Mouse (Mus musculus): ENCODE data around the gene 6030445D17Rik. TPM values are rescaled to one million over a fixed set of nuclear protein-coding genes. Genes with fewer than 3 reads are reported as not detected.

The 6030445D17Rik gene
- polyA plus RNA-seq, 1 experiment from 2014 or later: 0.16 TPM

GRCm38 (mm10) chr4:136466226-136466625 lies 4.2 kb downstream of the 6030445D17Rik start:
- ATAC-seq (ENCODE audit: low FRiP score, low TSS enrichment): no peak
- Histone ChIP-seq H3K4me2 (replicated peaks; ENCODE audit: low read depth, low read length) (no peak overlapping the region), H3K36me3 (ENCODE audit: control insufficient read depth, insufficient read depth, low read length) (no peaks in the 10 kb centered on the region), H3K4me1 (ENCODE audit: control insufficient read depth, insufficient read depth, low read length) (peaks cover 13% of the 10 kb centered on the region), H3K27me3 (ENCODE audit: control insufficient read depth, insufficient read depth, low read length) (peaks cover 5% of the 10 kb centered on the region; the same call in 1 of the 2 replicates), H3K9me3 (ENCODE audit: control insufficient read depth, low read length) (no peaks in the 10 kb centered on the region), H3K27ac (ENCODE audit: low read depth, low read length) (peak overlapping the region; percentile 71; the same call in 1 of the 2 replicates), H3K4me3 (ENCODE audit: low read length) (no peak overlapping the region), H3K9ac (ENCODE audit: low read depth, low read length) (no peak overlapping the region)
- WGBS: 38% methylated on average over 4 of the region's 4 CpGs

GRCm38 (mm10) chr4:136468553-136469327 lies 6.7 kb downstream of the 6030445D17Rik start:
- Histone ChIP-seq H3K9ac (ENCODE audit: low read depth, low read length) (no peak overlapping the region), H3K4me3 (ENCODE audit: low read length) (no peak overlapping the region), H3K9me3 (ENCODE audit: control insufficient read depth, low read length) (no peaks in the 10 kb centered on the region), H3K36me3 (ENCODE audit: control insufficient read depth, insufficient read depth, low read length) (no peaks in the 10 kb centered on the region), H3K27ac (ENCODE audit: low read depth, low read length) (no peak overlapping the region), H3K4me2 (replicated peaks; ENCODE audit: low read depth, low read length) (no peak overlapping the region), H3K4me1 (ENCODE audit: control insufficient read depth, insufficient read depth, low read length) (peaks cover 20% of the 10 kb centered on the region), H3K27me3 (ENCODE audit: control insufficient read depth, insufficient read depth, low read length) (no peaks in the 10 kb centered on the region)
- WGBS: 68% methylated on average over 14 of the region's 14 CpGs
- ATAC-seq (ENCODE audit: low FRiP score, low TSS enrichment): no peak

- no peaks in the 10 kb centered on the region for H3K9me3 ChIP-seq (ENCODE audit: control insufficient read depth, low read length)
- no peaks in the 10 kb centered on the region for H3K36me3 ChIP-seq (ENCODE audit: control insufficient read depth, insufficient read depth, low read length)
- H3K4me2 ChIP-seq (replicated peaks; ENCODE audit: low read depth, low read length): peak within 1 kb of the TSS; percentile 47
- no peaks in the 10 kb centered on the region for H3K27me3 ChIP-seq (ENCODE audit: control insufficient read depth, insufficient read depth, low read length)
- peak; percentile 94 for ATAC-seq (ENCODE audit: low FRiP score, low TSS enrichment)
- H3K9ac ChIP-seq (ENCODE audit: low read depth, low read length): peak within 1 kb of the TSS; percentile 86
- 1% methylated on average over 32 of the region's 36 CpGs for WGBS
- peak within 1 kb of the TSS; percentile 96 for H3K4me3 ChIP-seq (ENCODE audit: low read length)
- H3K27ac ChIP-seq (ENCODE audit: low read depth, low read length): peak within 1 kb of the TSS; percentile 94
- peaks cover 20% of the 10 kb centered on the region for H3K4me1 ChIP-seq (ENCODE audit: control insufficient read depth, insufficient read depth, low read length)
Measured at GRCm38 (mm10) chr4:136469371-136469903, 7.4 kb downstream of the 6030445D17Rik start, which contains the start of gene Luzp1. Gene Luzp1, plus strand, starts transcription at chr4:136469761.

GRCm38 (mm10) chr4:136469941-136470346 lies 7.9 kb downstream of the 6030445D17Rik start:
- Histone ChIP-seq H3K4me1 (ENCODE audit: control insufficient read depth, insufficient read depth, low read length) (peaks cover 20% of the 10 kb centered on the region), H3K27me3 (ENCODE audit: control insufficient read depth, insufficient read depth, low read length) (no peaks in the 10 kb centered on the region), H3K4me2 (replicated peaks; ENCODE audit: low read depth, low read length) (peak overlapping the region; percentile 47), H3K27ac (ENCODE audit: low read depth, low read length) (peak overlapping the region; percentile 94), H3K9me3 (ENCODE audit: control insufficient read depth, low read length) (no peaks in the 10 kb centered on the region), H3K36me3 (ENCODE audit: control insufficient read depth, insufficient read depth, low read length) (no peaks in the 10 kb centered on the region), H3K9ac (ENCODE audit: low read depth, low read length) (peak overlapping the region; percentile 86), H3K4me3 (ENCODE audit: low read length) (peak overlapping the region; percentile 96)
- peak; percentile 87 for ATAC-seq (ENCODE audit: low FRiP score, low TSS enrichment)
- under 1% methylated on average over 36 of the region's 55 CpGs for WGBS

- no peaks in the 10 kb centered on the region for H3K27me3 ChIP-seq (ENCODE audit: control insufficient read depth, insufficient read depth, low read length)
- H3K36me3 ChIP-seq (ENCODE audit: control insufficient read depth, insufficient read depth, low read length): no peaks in the 10 kb centered on the region
- H3K9ac ChIP-seq (ENCODE audit: low read depth, low read length): peak overlapping the region; percentile 86
- peak overlapping the region; percentile 47 for H3K4me2 ChIP-seq (replicated peaks; ENCODE audit: low read depth, low read length)
- H3K27ac ChIP-seq (ENCODE audit: low read depth, low read length): peak overlapping the region; percentile 94
- no peaks in the 10 kb centered on the region for H3K9me3 ChIP-seq (ENCODE audit: control insufficient read depth, low read length)
- WGBS: under 1% methylated on average over 45 of the region's 58 CpGs
- H3K4me3 ChIP-seq (ENCODE audit: low read length): peak overlapping the region; percentile 96
- peaks cover 20% of the 10 kb centered on the region for H3K4me1 ChIP-seq (ENCODE audit: control insufficient read depth, insufficient read depth, low read length)
- peak; percentile 13 for ATAC-seq (ENCODE audit: low FRiP score, low TSS enrichment)
Measured at GRCm38 (mm10) chr4:136470347-136471071, 8.5 kb downstream of the 6030445D17Rik start.

- Histone ChIP-seq H3K9ac (ENCODE audit: low read depth, low read length) (no peak overlapping the region), H3K4me2 (replicated peaks; ENCODE audit: low read depth, low read length) (no peak overlapping the region), H3K4me1 (ENCODE audit: control insufficient read depth, insufficient read depth, low read length) (peaks cover 7% of the 10 kb centered on the region; the same call in 1 of the 2 replicates), H3K27me3 (ENCODE audit: control insufficient read depth, insufficient read depth, low read length) (no peaks in the 10 kb centered on the region), H3K36me3 (ENCODE audit: control insufficient read depth, insufficient read depth, low read length) (no peaks in the 10 kb centered on the region), H3K9me3 (ENCODE audit: control insufficient read depth, low read length) (no peaks in the 10 kb centered on the region), H3K27ac (ENCODE audit: low read depth, low read length) (no peak overlapping the region), H3K4me3 (ENCODE audit: low read length) (no peak overlapping the region)
- WGBS: 94% methylated on average over 1 of the region's 1 CpGs
- ATAC-seq (ENCODE audit: low FRiP score, low TSS enrichment): no peak
Measured at GRCm38 (mm10) chr4:136476692-136477091, 14.6 kb downstream of the 6030445D17Rik start.

- 89% methylated on average over 2 of the region's 2 CpGs for WGBS
- no peak overlapping the region for H3K4me2 ChIP-seq (replicated peaks; ENCODE audit: low read depth, low read length)
- H3K27me3 ChIP-seq (ENCODE audit: control insufficient read depth, insufficient read depth, low read length): no peaks in the 10 kb centered on the region
- H3K9ac ChIP-seq (ENCODE audit: low read depth, low read length): no peak overlapping the region
- no peak overlapping the region for H3K4me3 ChIP-seq (ENCODE audit: low read length)
- no peaks in the 10 kb centered on the region for H3K9me3 ChIP-seq (ENCODE audit: control insufficient read depth, low read length)
- no peaks in the 10 kb centered on the region for H3K4me1 ChIP-seq (ENCODE audit: control insufficient read depth, insufficient read depth, low read length)
- H3K36me3 ChIP-seq (ENCODE audit: control insufficient read depth, insufficient read depth, low read length): no peaks in the 10 kb centered on the region
- no peak for ATAC-seq (ENCODE audit: low FRiP score, low TSS enrichment)
- no peak overlapping the region for H3K27ac ChIP-seq (ENCODE audit: low read depth, low read length)
Measured at GRCm38 (mm10) chr4:136486549-136486948, 24.5 kb downstream of the 6030445D17Rik start.

- Histone ChIP-seq H3K9me3 (ENCODE audit: control insufficient read depth, low read length) (no peaks in the 10 kb centered on the region), H3K9ac (ENCODE audit: low read depth, low read length) (no peak overlapping the region), H3K36me3 (ENCODE audit: control insufficient read depth, insufficient read depth, low read length) (no peaks in the 10 kb centered on the region), H3K4me1 (ENCODE audit: control insufficient read depth, insufficient read depth, low read length) (no peaks in the 10 kb centered on the region), H3K4me2 (replicated peaks; ENCODE audit: low read depth, low read length) (no peak overlapping the region), H3K27ac (ENCODE audit: low read depth, low read length) (no peak overlapping the region), H3K4me3 (ENCODE audit: low read length) (no peak overlapping the region), H3K27me3 (ENCODE audit: control insufficient read depth, insufficient read depth, low read length) (no peaks in the 10 kb centered on the region)
- no peak for ATAC-seq (ENCODE audit: low FRiP score, low TSS enrichment)
Measured at GRCm38 (mm10) chr4:136495993-136496392, 33.9 kb downstream of the 6030445D17Rik start.

Data from kidney, embryonic 14.5 days (tissue).